Mouse (Mus musculus): Measurements from ENCODE around the gene Slc7a11. TPM values are rescaled to one million over a fixed set of nuclear protein-coding genes. Genes with fewer than 3 reads are reported as not detected.
"Not testable (repeated sequence)": the region's sequence is repeated elsewhere in the genome, so short reads cannot be mapped to it uniquely, and the experiment has no call there.

Gene Slc7a11
- polyA plus RNA-seq, 1 experiment from 2014 or later, result 2.3 TPM

DNA sequence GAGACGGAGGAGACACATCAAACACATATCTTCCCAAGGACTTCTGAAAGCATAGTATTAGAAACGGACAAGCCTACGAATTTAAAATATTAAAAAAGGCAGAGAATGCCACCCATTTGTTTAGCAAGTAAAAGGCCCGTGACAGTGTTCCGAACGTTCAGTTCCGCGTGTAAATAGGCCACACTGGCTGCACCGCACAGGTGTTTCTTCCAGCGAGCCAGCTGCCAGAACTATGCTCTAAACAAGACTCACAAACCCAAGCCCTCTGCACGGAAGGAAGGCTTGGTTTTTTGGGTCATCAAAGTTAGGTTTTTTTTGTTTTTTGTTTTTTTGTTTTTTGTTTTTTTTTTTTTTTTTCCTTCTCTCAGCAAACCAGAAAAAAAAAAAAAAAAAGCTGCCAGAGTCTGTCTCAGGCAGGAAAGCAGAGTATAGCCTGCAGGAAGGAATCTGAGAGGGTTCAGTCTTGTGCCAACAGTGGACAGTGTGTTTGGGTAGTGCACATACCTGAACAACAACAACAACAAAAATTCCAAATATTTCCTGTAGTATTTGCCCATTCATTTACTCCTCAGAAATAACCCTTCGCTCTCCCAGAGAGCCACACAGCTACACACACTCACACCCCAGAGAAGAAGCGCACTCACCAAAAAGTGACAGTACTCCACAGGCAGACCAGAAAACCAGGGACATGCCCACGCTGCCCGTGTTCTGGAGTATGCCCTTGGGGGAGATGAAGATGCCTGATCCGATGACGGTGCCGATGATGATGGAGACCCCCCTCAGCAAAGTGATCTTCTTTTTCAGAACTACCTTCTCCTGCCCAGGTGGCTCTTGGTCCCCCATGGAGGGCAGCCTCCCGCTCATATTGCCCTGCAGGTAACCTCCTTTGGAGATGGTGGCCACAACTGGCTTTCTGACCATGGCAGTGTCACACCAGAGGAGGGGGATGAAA is 797 bp downstream of the Slc7a11 start:
- no peak overlapping the region for H3K9ac ChIP-seq (replicated peaks; ENCODE audit: low read length)
- H3K4me3 ChIP-seq (replicated peaks; ENCODE audit: low read depth, low read length), result peak overlapping the region; percentile 24
- H3K4me2 ChIP-seq (ENCODE audit: low read length), result peak overlapping the region; percentile 61
- no peaks in the 10 kb centered on the region for H3K9me3 ChIP-seq (ENCODE audit: control insufficient read depth, low read length)
- no peak overlapping the region for H3K27ac ChIP-seq (replicated peaks; ENCODE audit: low read depth, low read length)
- H3K27me3 ChIP-seq (ENCODE audit: control insufficient read depth, insufficient read depth, low read length), result no peaks in the 10 kb centered on the region
- 71% methylated on average over 19 of the region's 19 CpGs for WGBS
- DNase-seq, result no peak
- H3K4me1 ChIP-seq (ENCODE audit: control insufficient read depth, insufficient read depth, low read length), result peaks cover 14% of the 10 kb centered on the region
- ATAC-seq (ENCODE audit: low FRiP score, low TSS enrichment), result no peak
- no peaks in the 10 kb centered on the region for H3K36me3 ChIP-seq (ENCODE audit: control insufficient read depth, insufficient read depth, low read length)

DNA sequence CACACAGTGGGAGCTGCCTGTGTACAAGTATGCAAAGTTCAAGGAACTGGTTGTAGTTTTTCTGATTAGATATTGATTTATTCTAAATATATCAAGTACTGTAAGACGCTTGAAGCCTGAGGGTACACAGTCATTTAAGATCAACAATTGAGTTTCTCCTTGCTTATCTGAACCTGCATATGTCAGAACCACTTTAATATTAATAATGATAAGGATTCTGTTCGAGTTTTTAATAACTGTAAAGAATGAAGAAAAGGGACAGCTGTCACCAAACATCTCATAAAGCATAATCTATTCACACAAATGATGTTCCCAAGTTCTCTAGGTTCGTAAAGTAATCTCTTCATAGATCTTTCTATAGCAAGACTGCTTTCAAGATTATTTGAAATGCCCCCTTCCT is 2.1 kb downstream of the Slc7a11 start:
- no peaks in the 10 kb centered on the region for H3K36me3 ChIP-seq (ENCODE audit: control insufficient read depth, insufficient read depth, low read length)
- DNase-seq (no peak), ATAC-seq (ENCODE audit: low FRiP score, low TSS enrichment) (no peak)
- 84% methylated on average over 3 of the region's 3 CpGs for WGBS
- H3K4me1 ChIP-seq (ENCODE audit: control insufficient read depth, insufficient read depth, low read length), result peaks cover 14% of the 10 kb centered on the region
- no peak overlapping the region for H3K4me3 ChIP-seq (replicated peaks; ENCODE audit: low read depth, low read length)
- no peak overlapping the region for H3K9ac ChIP-seq (replicated peaks; ENCODE audit: low read length)
- H3K4me2 ChIP-seq (ENCODE audit: low read length), result no peak overlapping the region
- no peaks in the 10 kb centered on the region for H3K27me3 ChIP-seq (ENCODE audit: control insufficient read depth, insufficient read depth, low read length)
- H3K9me3 ChIP-seq (ENCODE audit: control insufficient read depth, low read length), result no peaks in the 10 kb centered on the region
- H3K27ac ChIP-seq (replicated peaks; ENCODE audit: low read depth, low read length), result no peak overlapping the region

DNA sequence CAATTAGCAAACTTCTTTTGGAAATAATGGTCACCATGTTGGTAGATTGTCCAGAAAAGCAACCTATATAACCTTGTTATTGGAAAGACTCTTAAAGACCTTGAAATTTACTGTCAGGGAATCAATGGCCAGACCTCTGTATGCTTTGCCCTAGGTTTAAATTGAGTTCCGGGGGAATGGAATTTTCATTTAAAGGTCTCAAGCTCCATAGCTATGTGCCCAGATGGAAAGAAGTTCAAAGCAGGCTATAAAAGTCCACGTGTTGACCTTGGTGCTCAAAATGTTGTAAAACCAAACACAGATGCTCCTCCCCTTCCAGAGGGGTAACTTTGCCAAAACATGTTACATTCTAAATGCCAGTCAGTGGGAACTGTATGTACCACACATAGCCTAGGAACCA is 3.0 kb downstream of the Slc7a11 start:
- H3K9me3 ChIP-seq (ENCODE audit: control insufficient read depth, low read length), result no peaks in the 10 kb centered on the region
- peaks cover 14% of the 10 kb centered on the region for H3K4me1 ChIP-seq (ENCODE audit: control insufficient read depth, insufficient read depth, low read length)
- H3K36me3 ChIP-seq (ENCODE audit: control insufficient read depth, insufficient read depth, low read length), result no peaks in the 10 kb centered on the region
- no peaks in the 10 kb centered on the region for H3K27me3 ChIP-seq (ENCODE audit: control insufficient read depth, insufficient read depth, low read length)
- WGBS, result 90% methylated on average over 2 of the region's 2 CpGs
- H3K9ac ChIP-seq (replicated peaks; ENCODE audit: low read length), result no peak overlapping the region
- DNase-seq (no peak), ATAC-seq (ENCODE audit: low FRiP score, low TSS enrichment) (no peak)
- no peak overlapping the region for H3K4me3 ChIP-seq (replicated peaks; ENCODE audit: low read depth, low read length)
- H3K4me2 ChIP-seq (ENCODE audit: low read length), result no peak overlapping the region
- H3K27ac ChIP-seq (replicated peaks; ENCODE audit: low read depth, low read length), result no peak overlapping the region

DNA sequence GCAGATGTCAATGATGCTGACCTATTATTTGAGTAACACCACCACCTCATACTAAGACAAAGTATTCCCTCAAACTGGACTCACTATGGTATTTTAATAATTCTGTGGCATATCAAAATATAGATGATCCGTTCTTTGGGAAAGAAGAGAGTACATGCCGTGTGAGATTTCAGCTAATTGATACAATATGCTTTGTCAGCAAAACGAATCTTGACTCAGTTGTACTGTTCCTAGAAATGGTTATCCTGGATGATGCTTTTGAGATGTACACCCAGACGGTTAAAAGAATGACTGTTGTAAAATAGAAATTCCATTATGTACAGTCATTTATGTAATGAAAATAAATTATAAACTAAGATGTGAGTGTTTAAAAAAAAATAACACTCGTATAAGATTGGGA is 4.0 kb downstream of the Slc7a11 start:
- H3K9ac ChIP-seq (replicated peaks; ENCODE audit: low read length), result no peak overlapping the region
- H3K27ac ChIP-seq (replicated peaks; ENCODE audit: low read depth, low read length), result no peak overlapping the region
- H3K27me3 ChIP-seq (ENCODE audit: control insufficient read depth, insufficient read depth, low read length), result no peaks in the 10 kb centered on the region
- H3K4me2 ChIP-seq (ENCODE audit: low read length), result no peak overlapping the region
- no peaks in the 10 kb centered on the region for H3K9me3 ChIP-seq (ENCODE audit: control insufficient read depth, low read length)
- H3K4me3 ChIP-seq (replicated peaks; ENCODE audit: low read depth, low read length), result no peak overlapping the region
- peaks cover 14% of the 10 kb centered on the region for H3K4me1 ChIP-seq (ENCODE audit: control insufficient read depth, insufficient read depth, low read length)
- DNase-seq, result no peak
- no peak for ATAC-seq (ENCODE audit: low FRiP score, low TSS enrichment)
- no peaks in the 10 kb centered on the region for H3K36me3 ChIP-seq (ENCODE audit: control insufficient read depth, insufficient read depth, low read length)
- 95% methylated on average over 5 of the region's 5 CpGs for WGBS

DNA sequence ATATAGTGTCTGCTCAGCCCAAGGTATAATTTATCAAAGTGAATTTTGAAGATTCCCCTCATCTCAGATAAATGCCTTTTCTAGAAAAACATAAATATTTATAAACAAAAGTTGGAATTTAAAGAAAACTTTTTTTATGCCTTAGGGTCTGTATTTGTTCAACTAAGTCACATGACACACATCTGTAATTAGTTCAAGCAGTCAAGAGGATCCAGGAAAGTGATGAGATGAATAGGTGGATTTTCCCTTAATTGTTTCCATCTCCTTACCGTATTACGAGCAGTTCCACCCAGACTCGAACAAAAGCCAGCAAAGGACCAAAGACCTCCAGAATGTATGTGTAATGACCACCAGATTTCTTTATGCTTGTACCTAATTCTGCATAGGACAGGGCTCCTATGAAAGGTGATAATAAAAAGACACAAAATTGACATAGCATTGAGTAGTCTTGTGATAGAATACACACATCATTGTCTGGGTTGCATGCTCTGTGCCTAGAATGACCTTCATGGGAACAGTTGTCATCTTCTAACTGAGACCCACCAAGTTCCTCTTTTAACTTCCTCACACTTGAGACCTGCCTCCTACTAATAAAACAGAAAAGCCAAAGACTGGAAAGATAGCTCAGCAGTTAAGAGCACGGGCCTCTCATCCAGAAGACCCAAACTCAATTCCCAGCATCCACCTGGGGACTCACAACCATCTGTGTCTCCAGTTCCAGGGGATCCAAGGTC is 4.7 kb downstream of the Slc7a11 start:
- H3K36me3 ChIP-seq (ENCODE audit: control insufficient read depth, insufficient read depth, low read length), result no peaks in the 10 kb centered on the region
- H3K27me3 ChIP-seq (ENCODE audit: control insufficient read depth, insufficient read depth, low read length), result no peaks in the 10 kb centered on the region
- ATAC-seq (ENCODE audit: low FRiP score, low TSS enrichment), result no peak
- no peak for DNase-seq
- no peak overlapping the region for H3K4me2 ChIP-seq (ENCODE audit: low read length)
- no peak overlapping the region for H3K4me3 ChIP-seq (replicated peaks; ENCODE audit: low read depth, low read length)
- no peaks in the 10 kb centered on the region for H3K9me3 ChIP-seq (ENCODE audit: control insufficient read depth, low read length)
- no peak overlapping the region for H3K9ac ChIP-seq (replicated peaks; ENCODE audit: low read length)
- 55% methylated on average over 4 of the region's 4 CpGs for WGBS
- peaks cover 7% of the 10 kb centered on the region for H3K4me1 ChIP-seq (ENCODE audit: control insufficient read depth, insufficient read depth, low read length)
- no peak overlapping the region for H3K27ac ChIP-seq (replicated peaks; ENCODE audit: low read depth, low read length)

DNA sequence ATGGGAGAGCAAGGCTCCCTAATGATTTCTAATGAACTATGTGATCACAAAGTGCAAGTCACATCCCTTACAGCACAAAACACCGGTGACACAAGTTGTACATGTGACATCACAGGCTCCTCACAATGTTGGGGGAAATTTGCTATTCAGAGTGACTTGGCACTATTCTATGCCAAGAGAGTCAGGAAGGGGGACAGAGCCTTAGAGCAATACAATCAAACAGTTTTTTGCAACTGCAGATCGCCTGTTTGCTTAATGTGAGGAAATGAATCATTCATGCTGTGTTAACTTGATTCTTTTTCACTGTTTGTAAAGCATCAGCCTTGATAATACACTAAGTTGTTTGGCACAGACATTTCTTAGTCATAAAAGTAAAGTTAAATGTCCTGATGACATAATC is 5.3 kb downstream of the Slc7a11 start:
- DNase-seq; ATAC-seq (ENCODE audit: low FRiP score, low TSS enrichment); H3K9ac ChIP-seq (replicated peaks; ENCODE audit: low read length); H3K4me1 ChIP-seq (ENCODE audit: control insufficient read depth, insufficient read depth, low read length); H3K4me3 ChIP-seq (replicated peaks; ENCODE audit: low read depth, low read length); H3K27ac ChIP-seq (replicated peaks; ENCODE audit: low read depth, low read length); H3K36me3 ChIP-seq (ENCODE audit: control insufficient read depth, insufficient read depth, low read length); H3K27me3 ChIP-seq (ENCODE audit: control insufficient read depth, insufficient read depth, low read length); H3K9me3 ChIP-seq (ENCODE audit: control insufficient read depth, low read length); H3K4me2 ChIP-seq (ENCODE audit: low read length): not testable (repeated sequence)
- 55% methylated on average over 2 of the region's 2 CpGs for WGBS

DNA sequence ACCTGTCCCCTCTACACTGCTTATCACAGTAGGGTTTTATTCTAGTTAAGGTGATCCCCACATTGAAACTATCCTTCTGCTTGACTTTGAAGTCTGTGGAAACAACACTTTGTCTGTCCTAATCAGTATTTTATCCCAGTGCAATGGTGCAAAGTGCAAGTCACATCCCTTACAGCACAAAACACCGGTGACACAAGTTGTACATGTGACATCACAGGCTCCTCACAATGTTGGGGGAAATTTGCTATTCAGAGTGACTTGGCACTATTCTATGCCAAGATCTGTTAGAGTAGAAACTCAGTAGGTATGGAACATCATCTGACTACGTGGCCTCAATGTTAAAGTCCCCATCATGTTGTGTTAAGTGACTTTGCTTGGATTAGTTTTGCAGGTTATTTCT is 7.0 kb downstream of the Slc7a11 start:
- not testable (repeated sequence) for H3K9ac ChIP-seq (replicated peaks; ENCODE audit: low read length); ATAC-seq (ENCODE audit: low FRiP score, low TSS enrichment); DNase-seq; H3K4me3 ChIP-seq (replicated peaks; ENCODE audit: low read depth, low read length); H3K36me3 ChIP-seq (ENCODE audit: control insufficient read depth, insufficient read depth, low read length); H3K27me3 ChIP-seq (ENCODE audit: control insufficient read depth, insufficient read depth, low read length); H3K9me3 ChIP-seq (ENCODE audit: control insufficient read depth, low read length); H3K27ac ChIP-seq (replicated peaks; ENCODE audit: low read depth, low read length); H3K4me2 ChIP-seq (ENCODE audit: low read length); H3K4me1 ChIP-seq (ENCODE audit: control insufficient read depth, insufficient read depth, low read length)
- WGBS, result 91% methylated on average over 2 of the region's 2 CpGs

DNA sequence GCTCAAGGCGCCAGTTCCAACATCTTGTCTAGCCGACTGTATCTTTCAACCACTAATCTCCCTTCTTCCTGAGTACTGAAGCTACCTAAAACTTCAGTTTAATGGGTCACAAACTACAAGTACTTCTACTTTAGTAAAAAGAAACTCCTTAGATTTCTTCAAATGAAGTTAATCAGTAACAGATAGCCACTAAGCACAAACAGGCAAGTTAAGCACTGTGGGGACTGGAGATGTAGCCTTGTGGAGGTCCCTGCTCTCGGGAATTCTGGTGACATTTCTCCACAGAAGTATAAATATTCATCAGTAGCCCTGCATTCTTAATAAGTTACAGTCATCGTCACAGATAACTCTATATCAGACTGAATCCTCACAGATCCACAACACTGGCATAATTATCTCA is 9.6 kb downstream of the Slc7a11 start:
- Histone ChIP-seq H3K4me3 (replicated peaks; ENCODE audit: low read depth, low read length) (no peak overlapping the region), H3K27me3 (ENCODE audit: control insufficient read depth, insufficient read depth, low read length) (no peaks in the 10 kb centered on the region), H3K36me3 (ENCODE audit: control insufficient read depth, insufficient read depth, low read length) (no peaks in the 10 kb centered on the region), H3K9me3 (ENCODE audit: control insufficient read depth, low read length) (no peaks in the 10 kb centered on the region), H3K4me2 (ENCODE audit: low read length) (no peak overlapping the region), H3K27ac (replicated peaks; ENCODE audit: low read depth, low read length) (no peak overlapping the region), H3K4me1 (ENCODE audit: control insufficient read depth, insufficient read depth, low read length) (no peaks in the 10 kb centered on the region), H3K9ac (replicated peaks; ENCODE audit: low read length) (no peak overlapping the region)
- no peak for DNase-seq
- ATAC-seq (ENCODE audit: low FRiP score, low TSS enrichment), result no peak
- WGBS, result 58% methylated on average over 4 of the region's 4 CpGs

Measured in midbrain, embryonic 14.5 days (tissue).